Mouse (Mus musculus) cerebellum, postnatal 10 days (tissue): Measurements from ENCODE around the gene Scyl2.
"Not testable (repeated sequence)": the region's sequence is repeated elsewhere in the genome, so short reads cannot be mapped to it uniquely, and the experiment has no call there.

Experiments used
- DNase-seq, 2 experiments: peaks; one replicate each; pipeline ENCODE4 v3.0.0; 2021; ENCODE audit warnings: mixed read lengths in 2 of 2

Scyl2 gene

DNA sequence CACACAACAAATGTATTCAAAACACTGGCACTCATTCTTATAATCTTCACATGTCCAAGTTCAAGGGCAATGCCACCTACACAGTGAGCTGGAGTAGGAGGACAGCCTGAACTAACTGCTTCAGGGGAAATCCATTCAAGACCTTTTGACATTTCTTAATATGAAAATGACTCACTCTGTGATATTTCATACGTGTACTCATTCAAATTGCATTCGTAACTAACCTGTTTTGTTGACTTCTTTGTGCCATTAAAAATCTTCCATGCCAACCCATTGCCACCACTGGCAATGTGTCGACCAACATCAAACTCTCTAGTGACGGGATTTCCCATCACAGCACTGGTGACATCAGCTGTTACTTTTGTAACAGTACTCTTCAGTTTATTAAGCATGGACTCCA, 8.0 kb downstream of the Scyl2 start:
- DNase-seq, result no peak

DNA sequence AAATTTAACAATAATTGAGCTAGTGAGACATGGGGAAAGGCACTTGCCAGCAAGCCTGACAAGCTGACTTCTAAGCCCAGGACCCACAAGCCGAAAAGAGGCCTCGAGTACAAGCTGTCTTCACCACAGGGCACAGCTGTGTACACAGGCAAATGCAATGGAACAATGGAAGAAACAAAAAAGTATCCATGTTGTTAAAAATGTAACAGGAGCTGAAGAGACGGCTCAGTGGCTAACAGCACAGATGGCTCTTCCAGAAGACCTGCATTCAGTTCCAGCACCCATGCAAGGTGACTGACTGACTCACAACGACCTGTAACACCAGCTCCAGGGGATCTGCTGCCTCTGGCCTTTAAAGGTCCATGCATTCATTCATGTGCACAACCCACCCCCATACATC, 9.5 kb downstream of the Scyl2 start:
- peak; percentile 23 to 36 for DNase-seq

DNA sequence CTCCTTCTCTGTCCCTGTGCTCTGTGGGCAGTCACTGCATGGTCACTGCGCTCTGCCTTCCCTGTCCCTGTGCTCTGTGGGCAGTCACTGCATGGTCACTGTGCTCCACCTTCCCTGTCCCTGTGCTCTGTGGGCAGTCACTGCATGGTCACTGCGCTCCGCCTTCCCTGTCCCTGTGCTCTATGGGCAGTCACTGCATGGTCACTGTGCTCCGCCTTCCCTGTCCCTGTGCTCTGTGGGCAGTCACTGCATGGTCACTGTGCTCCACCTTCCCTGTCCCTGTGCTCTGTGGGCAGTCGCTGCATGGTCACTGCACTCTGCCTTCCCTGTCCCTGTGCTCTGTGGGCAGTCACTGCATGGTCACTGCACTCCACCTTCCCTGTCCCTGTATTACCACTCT, 15.7 kb downstream of the Scyl2 start:
- DNase-seq, result not testable (repeated sequence)

DNA sequence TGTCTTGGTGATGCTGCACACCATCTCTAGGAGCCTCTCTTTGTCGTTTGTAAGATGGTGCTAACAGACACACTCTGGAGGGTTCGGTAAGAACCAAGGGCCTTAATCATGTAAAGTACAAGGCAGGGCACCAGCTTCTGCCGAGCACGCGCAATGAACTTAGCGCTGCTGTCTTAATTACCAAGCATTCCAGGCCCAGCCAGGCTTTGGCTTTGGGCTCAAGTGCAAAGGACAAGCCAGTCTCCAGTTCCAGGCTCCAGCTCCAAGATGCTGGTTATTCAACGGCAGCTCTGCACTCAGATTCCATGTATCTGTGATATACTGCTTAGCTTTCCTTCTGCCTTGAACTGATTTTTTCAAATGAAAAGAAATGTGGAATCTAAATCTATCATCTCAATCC, 18.5 kb downstream of the Scyl2 start:
- no peak for DNase-seq

DNA sequence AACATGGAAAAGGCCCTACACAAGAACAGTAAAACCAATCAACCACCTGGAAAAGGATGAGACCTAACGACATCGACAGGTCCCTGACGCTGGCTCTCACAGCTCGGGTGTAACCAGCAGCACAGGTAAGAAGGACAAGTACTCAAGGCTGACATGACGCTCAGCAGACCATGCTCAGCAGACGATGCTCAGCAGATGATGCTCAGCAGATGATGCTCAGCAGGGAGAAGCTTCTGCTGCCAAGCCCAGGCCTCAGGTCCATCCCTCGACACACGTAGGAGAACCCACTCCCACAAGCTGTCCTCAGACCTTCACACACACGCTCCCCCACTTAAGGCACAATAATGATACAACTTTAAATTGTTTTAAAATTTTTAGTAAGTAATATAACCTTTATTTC, 20.4 kb downstream of the Scyl2 start:
- peak; percentile 90 to 93 for DNase-seq

DNA sequence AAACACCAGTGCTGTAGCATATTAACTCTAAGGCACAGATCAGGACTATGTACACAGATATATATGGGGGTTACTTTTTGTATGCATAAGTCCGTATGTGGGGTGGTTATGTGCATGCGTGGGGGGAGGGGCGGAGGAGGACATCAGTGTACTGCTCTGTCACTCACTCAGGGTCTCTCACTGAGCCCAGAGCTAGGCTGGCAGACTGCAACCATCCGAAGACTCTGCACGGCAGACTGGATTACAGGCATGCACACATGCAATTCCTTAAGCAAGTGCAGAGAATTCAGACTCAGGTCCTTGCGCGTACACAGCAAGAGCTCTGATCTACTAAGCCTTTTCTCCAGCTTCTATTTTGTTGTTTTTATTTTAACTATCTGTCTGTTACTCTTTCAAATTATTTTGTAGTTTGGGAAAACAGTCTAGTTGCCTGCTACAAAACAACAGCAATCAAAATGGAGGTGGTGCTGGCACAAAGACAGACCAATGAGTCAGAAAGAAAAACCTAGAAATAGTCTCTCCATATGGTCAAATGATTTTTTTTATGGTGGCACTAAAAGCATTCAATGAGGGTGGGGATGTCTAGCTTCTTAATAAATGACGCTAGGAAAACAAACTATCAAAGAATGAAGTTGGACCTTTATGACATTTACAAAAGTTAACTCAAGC, 21.0 kb downstream of the Scyl2 start:
- DNase-seq, result peak; percentile 51 to 66

DNA sequence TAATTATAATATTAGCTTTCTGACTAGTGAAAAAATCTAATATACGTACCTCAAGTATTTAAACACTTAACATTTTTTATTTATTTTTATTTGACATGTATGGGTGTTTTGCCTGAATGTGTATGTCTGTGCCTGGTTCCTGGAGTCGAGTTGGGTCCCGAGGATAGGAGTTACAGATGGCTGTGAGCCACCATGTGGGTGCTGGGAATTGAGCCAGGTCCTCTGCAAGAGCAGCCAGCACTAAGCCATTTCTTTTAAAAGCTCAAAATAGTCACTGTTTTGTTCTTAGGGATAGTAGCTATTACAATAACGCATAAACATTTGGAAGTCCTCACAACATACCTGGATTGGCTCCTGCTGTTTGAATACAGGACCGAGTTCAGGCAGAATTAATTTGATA, 29.7 kb downstream of the Scyl2 start:
- peak; percentile 76 to 85 for DNase-seq

DNA sequence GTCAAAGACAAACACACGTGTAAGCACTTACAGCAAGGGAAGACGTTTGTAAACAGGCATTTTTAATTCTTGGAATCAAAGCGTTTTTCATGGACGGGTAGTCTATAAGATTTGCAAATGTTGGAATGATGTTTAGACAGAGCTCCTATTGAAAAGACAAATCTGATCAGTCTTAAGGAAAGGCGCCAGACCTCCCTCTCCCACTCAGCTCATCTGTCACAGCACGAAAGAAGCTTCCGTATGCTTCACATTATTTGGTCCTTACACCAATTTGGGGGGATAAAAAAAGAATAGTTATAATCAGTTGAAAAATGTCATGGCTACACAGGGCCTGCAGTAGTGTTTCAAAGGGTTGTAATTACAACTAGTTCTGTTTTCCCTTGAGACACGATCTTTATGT, 33.2 kb downstream of the Scyl2 start:
- DNase-seq, result no peak

DNA sequence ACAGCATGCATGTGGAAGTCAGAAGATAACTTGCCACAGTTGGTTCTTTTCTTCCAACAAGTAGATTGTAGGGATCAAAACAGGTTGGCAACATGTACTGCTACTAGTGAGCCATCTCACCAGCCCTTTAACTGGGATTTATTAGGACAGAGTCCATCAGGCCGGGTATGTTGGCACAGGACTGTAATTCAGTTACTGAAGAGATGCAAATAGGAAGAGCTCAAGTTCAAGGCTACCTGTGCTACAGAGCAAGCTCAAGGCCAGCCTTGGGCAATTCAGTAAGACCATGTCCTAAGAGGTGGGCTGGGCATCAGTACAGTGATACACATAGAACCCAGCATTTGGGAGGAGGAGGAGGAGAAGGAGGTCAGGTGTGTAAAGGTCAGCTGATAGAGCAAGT, 34.4 kb downstream of the Scyl2 start:
- DNase-seq, result no peak

DNA sequence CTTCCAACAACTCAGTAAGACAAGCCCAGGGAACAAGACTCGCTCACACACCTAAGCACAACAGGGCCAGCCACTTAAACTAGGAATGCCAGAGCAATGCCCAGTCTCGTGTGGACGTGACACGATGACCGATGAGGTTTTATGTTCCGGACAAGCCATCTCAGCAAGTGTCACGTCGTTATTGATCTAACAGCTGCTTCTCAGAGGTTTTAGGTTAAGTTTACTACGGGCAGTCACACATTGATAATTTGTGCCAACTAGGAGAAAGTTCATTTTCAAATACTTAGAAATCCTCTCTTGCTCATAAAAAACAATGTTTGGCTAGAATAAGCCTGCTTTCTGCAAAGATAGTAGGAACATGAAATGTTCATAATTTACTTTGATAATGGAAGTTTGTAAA, 39.2 kb downstream of the Scyl2 start:
- DNase-seq, result no peak

DNA sequence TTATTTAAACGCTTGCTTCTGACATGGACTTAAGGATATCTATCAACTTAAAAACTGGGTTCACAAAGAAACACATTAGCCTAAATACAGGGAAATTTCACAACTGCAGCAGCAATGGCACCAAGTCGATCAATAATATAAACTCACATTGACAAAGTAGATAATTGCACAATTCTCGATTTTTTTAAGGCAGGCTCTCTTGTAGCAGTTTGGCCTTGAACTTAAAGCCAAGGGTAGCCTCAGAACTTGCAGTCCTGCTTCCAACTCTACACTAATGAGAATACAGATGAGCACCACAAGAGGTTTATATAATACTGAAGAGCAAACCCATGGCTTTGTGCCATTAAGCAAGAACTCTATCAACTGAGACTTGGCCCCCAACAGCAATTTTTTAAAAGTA, 49.1 kb downstream of the Scyl2 start:
- DNase-seq, result no peak

DNA sequence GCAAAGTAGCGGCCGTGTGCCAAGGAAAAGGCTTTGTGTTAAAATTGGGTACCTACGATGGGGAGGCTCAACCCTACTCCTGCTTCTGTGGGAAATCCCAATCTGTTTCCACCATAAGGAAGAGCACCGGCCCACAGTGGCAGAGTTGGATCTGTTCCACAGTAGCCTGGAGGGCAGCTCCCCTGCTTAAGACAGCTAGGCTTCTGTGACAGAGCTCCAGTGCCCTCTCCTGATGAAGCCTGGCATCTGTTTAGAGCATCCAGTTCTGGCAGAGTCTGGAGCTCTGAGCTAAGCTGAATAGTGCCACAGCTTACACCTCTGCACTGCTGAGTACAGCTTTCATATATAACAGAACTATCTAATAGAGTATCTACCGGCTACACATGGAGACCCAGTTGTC, 51.1 kb downstream of the Scyl2 start:
- peak; percentile 79 to 84 for DNase-seq

DNA sequence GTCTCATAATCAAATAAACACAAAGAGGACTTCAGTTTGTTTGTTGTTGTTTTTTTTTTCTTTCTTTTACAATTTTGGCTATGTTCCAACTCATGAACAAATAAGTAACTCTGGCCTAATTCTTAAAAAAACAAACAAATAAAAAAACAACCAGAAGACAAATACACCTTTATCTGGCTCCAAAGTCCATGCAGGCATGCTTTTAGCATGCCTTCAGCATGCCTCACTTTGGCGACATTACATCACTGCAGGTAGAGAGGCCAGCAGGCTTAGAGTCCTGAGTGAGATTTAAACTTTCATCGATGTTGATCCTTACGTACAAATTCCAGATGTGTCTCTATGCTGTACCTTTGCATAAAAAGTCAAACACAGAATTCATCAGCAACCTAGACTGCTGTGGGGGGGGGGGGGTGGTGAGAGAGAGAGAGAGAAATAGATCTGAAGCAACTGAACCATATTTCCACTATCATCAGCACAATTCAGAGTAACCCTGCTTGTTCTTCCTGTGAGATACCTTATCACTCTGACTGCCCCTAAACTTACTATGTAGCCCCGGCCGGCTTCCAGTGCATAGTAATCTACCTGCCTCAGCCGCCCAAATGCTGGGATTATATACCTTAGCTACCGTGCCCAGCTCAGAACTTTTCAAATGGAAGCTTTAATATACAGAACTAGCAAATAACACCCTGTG, 52.2 kb downstream of the Scyl2 start:
- no peak for DNase-seq

DNA sequence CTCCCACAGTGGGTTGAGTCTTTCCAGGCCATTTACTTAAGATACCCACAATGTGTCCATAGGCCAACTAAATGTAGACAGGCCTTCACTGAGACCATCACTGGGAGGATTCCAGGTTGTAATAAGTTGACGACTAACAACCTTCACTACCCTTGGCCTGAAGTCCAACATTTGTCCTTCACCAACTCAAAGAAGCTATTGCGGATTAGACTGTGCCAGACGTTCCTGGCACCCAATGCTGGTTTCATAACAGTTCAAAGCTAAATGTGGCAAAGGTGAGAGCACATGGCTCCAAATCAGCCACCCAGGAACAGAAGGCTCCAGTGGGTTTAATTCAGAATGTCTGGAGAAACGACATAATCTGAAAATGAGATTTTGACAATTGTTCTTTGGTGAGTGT, 53.0 kb downstream of the Scyl2 start:
- no peak for DNase-seq

DNA sequence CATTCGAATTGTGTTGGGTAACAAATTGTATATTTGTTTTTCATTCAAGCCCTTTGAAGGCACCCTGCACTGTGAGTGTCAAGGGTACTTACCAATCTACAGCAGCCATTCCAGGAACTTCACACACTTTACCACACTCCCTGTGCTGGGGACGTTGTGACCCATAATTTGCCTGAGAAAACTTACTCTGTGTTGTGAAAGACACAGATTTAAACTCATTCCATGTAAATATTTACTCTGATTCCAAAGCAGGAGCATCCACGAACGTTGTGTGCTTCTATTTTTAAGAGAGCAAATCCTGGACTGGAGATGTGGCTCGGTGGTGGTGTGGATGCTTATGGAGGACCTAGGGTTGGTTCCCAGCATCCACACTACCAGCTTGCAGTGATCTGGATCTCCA, 54.3 kb downstream of the Scyl2 start:
- no peak for DNase-seq

DNA sequence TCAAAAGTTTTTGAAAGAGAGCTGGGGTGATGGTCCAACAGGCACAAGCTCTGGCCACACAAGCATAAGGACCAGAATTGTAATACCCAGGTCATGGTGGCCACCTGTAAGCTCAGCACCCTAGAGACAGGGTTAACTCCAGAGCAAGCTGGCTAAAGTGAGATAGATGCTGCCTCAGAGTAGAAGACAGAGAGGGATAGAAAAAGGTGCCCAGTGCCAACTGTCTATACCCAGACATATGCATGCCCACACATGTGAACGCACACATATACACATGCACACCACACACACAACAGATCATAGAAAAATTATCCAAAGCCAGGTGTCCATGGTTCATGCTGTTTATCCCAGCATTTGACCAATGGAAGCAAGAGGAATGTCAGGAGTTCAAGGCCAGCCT, 55.5 kb downstream of the Scyl2 start:
- DNase-seq, result no peak

DNA sequence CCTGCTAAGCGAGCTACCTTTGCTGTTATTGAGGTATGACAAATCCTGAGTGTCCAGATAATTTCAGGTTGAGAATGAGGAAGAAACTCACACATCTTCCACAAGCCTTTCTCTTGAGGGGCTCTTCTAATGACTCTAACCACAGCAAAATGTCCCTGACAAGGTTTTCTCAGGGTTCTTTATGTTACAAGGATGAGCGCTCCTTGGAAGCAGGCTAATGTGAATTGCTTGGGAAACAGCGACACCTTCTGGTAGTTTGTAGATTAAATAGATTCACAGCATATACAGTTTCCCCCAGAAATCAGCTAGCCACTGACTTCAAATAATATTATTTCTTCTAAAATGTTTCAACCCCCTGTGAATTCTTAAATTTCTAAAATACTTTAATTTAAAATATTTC, 56.0 kb downstream of the Scyl2 start:
- DNase-seq, result peak; percentile 78 to 90

DNA sequence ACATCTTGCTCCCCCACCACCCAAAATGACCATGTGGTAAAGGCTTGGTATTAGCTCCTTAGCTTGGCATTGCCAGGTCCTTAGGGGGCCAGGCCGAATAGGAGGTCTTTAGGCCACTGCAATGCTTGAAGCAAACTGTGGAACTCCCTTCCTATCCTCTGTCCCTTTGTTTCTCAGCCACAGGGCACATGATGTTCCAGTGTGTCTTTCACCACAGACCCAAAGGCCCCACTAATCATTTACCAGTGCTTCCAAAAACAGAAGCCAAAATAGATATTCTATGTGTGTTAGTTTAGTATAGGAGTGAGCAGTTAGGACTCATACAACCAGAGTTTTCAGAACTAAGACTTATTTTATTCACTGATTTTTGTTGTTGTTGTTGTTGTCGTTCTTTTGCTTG, 59.4 kb downstream of the Scyl2 start:
- DNase-seq, result no peak

DNA sequence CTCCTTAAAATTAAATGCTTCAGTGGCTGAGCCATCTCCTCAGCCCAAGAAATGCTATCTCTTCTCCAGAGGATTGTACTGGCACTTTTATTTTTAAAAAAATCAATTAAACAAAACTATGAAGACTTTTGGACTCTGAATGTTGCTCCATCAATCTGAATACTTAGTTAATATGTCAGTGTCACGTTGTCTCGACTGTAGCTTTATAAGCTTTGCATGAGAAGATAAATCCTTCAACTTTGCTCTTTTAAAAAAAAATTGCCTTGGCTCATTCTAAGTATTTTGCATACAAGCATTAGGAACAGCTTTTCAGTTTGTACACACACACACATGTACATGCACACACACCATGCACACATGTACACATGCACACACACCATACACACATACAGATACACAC, 61.9 kb downstream of the Scyl2 start:
- DNase-seq, result no peak

DNA sequence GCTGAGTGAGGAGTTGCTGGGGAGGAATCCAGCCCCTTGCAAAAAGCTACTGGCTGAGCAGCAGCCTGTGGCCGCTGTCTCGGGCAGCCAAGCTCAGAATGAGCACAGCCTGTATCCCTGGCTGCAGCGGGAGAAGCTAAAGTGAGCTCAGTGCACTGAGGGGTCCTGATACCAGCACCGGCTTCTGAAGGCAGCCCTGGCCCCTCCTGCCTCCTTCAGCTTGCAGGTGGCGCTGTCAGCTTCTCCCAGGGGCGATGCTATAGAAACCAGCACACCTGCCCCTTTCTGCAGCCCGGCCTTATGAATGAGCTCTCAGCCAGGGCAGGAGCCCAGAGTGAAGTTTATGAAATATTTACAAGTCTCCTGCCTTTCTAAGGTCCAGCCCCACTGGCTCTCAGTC, 65.0 kb downstream of the Scyl2 start, which contains the start of gene Slc17a8:
TSS of gene Slc17a8 (minus strand) at position 125 of the 400 bp plus-strand sequence.
- DNase-seq, result peak in 1 of 2 experiments; percentile 8

DNA sequence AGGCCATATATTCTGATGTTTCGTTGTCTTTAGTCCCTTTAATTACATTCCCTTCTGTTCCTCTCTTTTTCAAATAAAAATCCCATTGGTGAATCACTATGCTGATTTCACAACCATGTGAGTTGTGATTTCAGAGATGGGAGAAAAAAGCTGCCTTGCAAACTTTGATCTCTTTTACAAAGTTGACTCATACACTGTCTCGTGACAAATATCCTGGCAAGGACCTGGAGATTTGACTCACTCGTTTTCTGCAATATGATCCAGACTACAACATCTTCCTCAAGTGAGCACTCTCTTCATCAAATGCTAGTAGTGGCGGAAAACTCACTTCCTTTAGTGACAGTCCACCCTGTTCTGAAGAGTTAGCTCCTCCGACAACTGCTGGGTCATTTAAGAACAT, 86.8 kb downstream of the Scyl2 start:
- DNase-seq, result no peak

DNA sequence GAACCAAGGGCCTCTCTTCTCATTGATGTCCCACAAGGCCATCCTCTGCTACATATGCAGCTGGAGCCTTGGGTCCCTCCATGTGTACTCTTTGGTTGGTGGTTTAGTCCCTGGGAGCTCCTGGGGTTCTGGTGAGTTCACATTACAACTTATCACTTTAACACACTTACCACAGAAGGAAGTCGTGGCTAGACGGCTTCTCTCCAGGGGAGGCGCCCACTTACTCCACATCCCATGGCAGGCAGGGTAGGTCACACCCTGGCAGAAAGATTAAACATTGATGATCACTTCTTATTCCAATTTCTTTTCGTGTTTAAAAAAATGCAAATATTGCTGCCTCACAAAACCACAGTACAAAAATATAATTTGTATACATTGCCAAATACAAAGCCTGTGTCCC, 88.8 kb downstream of the Scyl2 start:
- DNase-seq, result no peak

DNA sequence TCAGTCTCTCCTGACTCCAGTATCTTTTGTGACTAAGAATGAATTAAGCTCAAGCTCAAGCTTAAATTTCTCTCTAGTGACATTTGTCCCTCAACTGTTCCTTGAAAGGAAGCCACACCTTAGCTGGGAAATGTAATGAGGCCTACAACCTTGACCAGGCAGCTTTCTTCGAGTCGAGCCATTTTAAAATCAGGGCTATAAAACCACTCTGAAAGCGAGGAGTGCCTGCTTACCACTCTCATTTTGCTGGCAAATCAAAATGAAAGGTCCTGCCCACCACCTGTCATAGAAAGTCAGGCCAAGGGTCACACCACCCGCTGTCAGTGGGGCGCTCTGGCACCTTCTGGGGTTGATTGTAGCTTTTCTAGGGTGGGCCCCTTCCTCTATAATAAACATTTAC, 90.2 kb downstream of the Scyl2 start:
- no peak for DNase-seq

DNA sequence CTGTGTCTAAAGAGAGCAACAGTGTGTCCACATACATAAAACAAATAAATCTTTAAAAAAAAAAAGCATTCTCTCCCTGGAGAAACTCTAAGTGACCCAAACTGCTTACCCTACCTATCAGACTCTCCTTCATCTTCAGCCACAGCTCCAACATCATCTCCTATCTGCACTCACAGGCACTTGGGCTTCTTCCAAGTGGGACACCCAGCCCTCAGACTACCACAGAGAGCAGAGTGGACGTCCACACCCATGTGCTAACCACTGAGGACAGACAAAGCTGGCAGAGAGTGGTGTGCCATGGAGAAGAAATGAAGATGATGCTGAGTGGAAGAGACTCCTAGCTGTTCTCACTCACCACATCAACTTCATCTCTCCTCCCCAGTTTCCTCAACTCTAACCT, 90.6 kb downstream of the Scyl2 start:
- no peak for DNase-seq

DNA sequence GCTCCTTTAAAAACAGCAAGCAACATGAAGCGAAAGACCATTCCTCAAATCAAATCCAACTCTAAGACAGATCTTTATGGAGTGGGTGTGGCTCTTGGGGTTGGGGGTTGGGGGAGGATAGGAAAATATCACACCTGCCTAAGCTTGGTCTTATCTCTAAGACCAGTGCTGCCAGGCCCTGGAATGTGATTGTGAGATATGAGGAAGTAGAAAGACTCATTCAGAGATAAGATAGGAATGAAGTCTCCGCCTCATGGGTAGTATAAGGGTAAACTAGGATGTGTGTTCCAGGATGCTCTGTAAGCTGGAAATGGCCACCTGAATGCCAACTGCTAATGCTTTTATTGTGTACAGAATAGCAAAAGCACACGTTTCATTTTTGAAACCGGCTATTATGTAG, 91.8 kb downstream of the Scyl2 start:
- no peak for DNase-seq
